In genomic region chr12:72525588-72525987, GRCm38 (mm10) we compare ENCODE assay signal across 13 mouse cellular contexts.
"Had no signal": no experiment of that assay in that cellular context is flagged by ENCODE, and none has a peak within 500 bp of the region (broad histone marks: within the 10 kb centered on the region; RNA-seq: fewer than 3 reads in every experiment).

No protein-coding gene starts in this region.

- H3K4me2 ChIP-seq: limb, embryonic 15.5 days; midbrain, embryonic 11.5 days had no signal

- H3K27me3 ChIP-seq: limb, embryonic 15.5 days had no signal

- H3K36me3 ChIP-seq: limb, embryonic 15.5 days had no signal

- ATAC-seq: lung, postnatal 0 days had no signal

- H3K9me3 ChIP-seq: limb, embryonic 15.5 days had no signal

- DNase-seq: kidney, adult 18-20 months; kidney, postnatal 10 days; kidney, postnatal 4 days; lung, adult 2 months; lung, postnatal 36 days; right cerebral cortex, adult 18-20 months; right cerebral cortex, postnatal 25 days; thymus, postnatal 36 days had no signal

- H3K4me1 ChIP-seq: limb, embryonic 15.5 days had no signal

- H3K27ac ChIP-seq: layer of hippocampus, adult 2 months; left cerebral cortex, adult 2 months; limb, embryonic 15.5 days had no signal

- H3K4me3 ChIP-seq: layer of hippocampus, adult 2 months; left cerebral cortex, adult 2 months; limb, embryonic 15.5 days had no signal

- H3K9ac ChIP-seq: limb, embryonic 15.5 days had no signal
